Mouse (Mus musculus) ES-E14 (cell line): ENCODE measurements around the gene Rbfox3.

ENCODE experiments used
- CHD2 ChIP-seq: IDR thresholded peaks from 2 replicates; pipeline ENCODE4 v1.6.1; 2014; ENCODE audit warnings: mild to moderate bottlenecking, low read depth, low read length, inconsistent platforms
- ZNF384 ChIP-seq: IDR thresholded peaks from 2 replicates; pipeline ENCODE4 v1.6.1; 2012; ENCODE audit warnings: low read depth, low read length, inconsistent platforms

DNA sequence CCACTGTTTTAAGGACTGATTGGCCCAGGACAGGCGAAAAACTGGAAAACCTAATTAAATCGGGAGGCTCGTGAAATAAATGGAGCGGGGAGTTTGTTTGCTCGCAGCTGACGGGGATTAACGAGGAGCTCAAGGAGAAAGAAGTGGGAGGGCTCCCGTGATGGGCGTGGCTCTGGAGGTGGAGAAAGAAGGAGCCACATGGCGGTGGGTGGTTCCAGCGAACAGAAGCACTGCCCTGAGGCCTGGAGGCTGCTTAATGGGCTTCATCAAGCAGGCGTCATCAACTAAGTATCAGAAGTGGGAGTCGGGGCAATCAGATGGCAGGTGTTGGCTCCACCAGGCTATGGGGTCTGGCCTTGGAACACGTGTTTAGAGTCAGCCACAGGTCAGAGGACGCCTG, 166.6 kb downstream of the Rbfox3 start:
- TF ChIP-seq ZNF384: no peak
- TF ChIP-seq CHD2: no peak
